Mouse (Mus musculus): ENCODE data around the gene Lmbr1. TPM values are rescaled to one million over a fixed set of nuclear protein-coding genes. Genes with fewer than 3 reads are reported as not detected.

The Lmbr1 gene
- total and polyA plus RNA-seq, 3 experiments = not detected

DNA sequence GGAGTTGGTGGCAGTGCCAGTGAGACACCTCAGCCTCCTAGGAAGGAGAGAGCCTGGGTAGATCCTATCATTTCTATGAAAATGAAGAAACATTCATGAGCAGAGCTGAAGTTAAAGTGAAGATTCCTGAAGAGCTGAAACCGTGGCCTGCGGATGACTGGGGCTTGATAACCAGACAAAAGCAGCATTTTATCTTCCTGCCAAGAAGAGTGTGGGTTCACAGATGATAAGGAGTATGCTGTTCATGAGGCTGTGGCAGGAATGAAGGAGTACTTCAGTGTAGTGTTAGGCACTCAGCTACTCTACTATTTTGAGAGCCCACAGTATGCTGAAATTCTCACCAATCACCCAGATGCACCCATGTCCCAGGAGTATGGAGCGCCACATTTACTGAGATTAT, 160.2 kb downstream of the Lmbr1 start:
- H3K79me2 ChIP-seq (replicated peaks; ENCODE audit: control insufficient read depth, extremely low read depth, insufficient read depth, poor library complexity, severe bottlenecking) = no peaks in the 10 kb centered on the region
- DNase-seq (ENCODE audit: extremely low read depth) = no peak
- no peak overlapping the region for H3K27ac ChIP-seq (ENCODE audit: insufficient read depth, low read depth)
- H3K9me3 ChIP-seq (replicated peaks; ENCODE audit: low read length) = no peaks in the 10 kb centered on the region
- no peak overlapping the region for H3K4me2 ChIP-seq (ENCODE audit: insufficient read depth, low read depth, poor library complexity, severe bottlenecking)
- no peak overlapping the region for H3K4me3 ChIP-seq (replicated peaks in 1 of 3; ENCODE audit: low read depth in 2 of 3, low read length in 2 of 3, poor library complexity in 1 of 3)
- H3K9ac ChIP-seq (ENCODE audit: insufficient read depth, low read depth) = no peak overlapping the region
- H3K36me3 ChIP-seq (replicated peaks in 1 of 2; ENCODE audit: control insufficient read depth in 1 of 2, insufficient read depth in 1 of 2, low read length in 1 of 2) = no peaks in the 10 kb centered on the region
- H3K4me1 ChIP-seq (ENCODE audit: control insufficient read depth in 1 of 2, insufficient read depth in 2 of 2) = peaks cover 0 to 21% of the 10 kb centered on the region in 2 experiments; a peak in 2 of 4 replicates
- H3K27me3 ChIP-seq (replicated peaks) = no peaks in the 10 kb centered on the region
- TF ChIP-seq BHLHE40 (IDR thresholded peaks at IDR 0.05; ENCODE audit: low read depth, low read length) (no peak), TCF12 (IDR thresholded peaks at IDR 0.05; ENCODE audit: low read depth, low read length) (no peak), ELF1 (IDR thresholded peaks at IDR 0.05; ENCODE audit: low read depth, low read length) (no peak), ZC3H11A (IDR thresholded peaks at IDR 0.05; ENCODE audit: low read depth, low read length) (no peak), SIN3A (IDR thresholded peaks at IDR 0.05; ENCODE audit: low read length) (no peak), RAD21 (IDR thresholded peaks at IDR 0.05; ENCODE audit: low read depth, low read length) (no peak), UBTF (IDR thresholded peaks at IDR 0.05; ENCODE audit: low read depth, low read length) (no peak), USF1 (IDR thresholded peaks at IDR 0.05; ENCODE audit: low read depth, low read length) (no peak), JUN (IDR thresholded peaks at IDR 0.05; ENCODE audit: insufficient read depth, low read depth, low read length) (no peak), E2F4 (IDR thresholded peaks at IDR 0.05; ENCODE audit: insufficient replicate concordance, low read depth, low read length) (no peak), ETS1 (conservative IDR thresholded peaks at IDR 0.05; ENCODE audit: low read depth, low read length) (no peak), POLR2AphosphoS2 (IDR thresholded peaks at IDR 0.05; ENCODE audit: low read depth, low read length) (no peak), MYC (IDR thresholded peaks at IDR 0.05; ENCODE audit: low read depth, low read length) (no peak), MXI1 (IDR thresholded peaks at IDR 0.05; ENCODE audit: low read depth, low read length) (no peak), ZKSCAN1 (IDR thresholded peaks at IDR 0.05; ENCODE audit: borderline replicate concordance, low read depth, low read length) (no peak), CHD1 (IDR thresholded peaks at IDR 0.05; ENCODE audit: low read depth, low read length) (no peak), MAX (IDR thresholded peaks at IDR 0.05; ENCODE audit: low read length) (no peak), SMC3 (IDR thresholded peaks at IDR 0.05; ENCODE audit: low read depth, low read length) (no peak)
- dilution Hi-C loops (cut with MboI; ENCODE audit: extremely low pct_ligation_motif_present, extremely low pct_unique_long_range_greater_than_20kb, low sequenced_read_pairs) = no loop called here
- in situ Hi-C loops (cut with MboI; ENCODE audit: low pct_ligation_motif_present, low pct_unique_long_range_greater_than_20kb, low sequenced_read_pairs) = no loop called here

DNA sequence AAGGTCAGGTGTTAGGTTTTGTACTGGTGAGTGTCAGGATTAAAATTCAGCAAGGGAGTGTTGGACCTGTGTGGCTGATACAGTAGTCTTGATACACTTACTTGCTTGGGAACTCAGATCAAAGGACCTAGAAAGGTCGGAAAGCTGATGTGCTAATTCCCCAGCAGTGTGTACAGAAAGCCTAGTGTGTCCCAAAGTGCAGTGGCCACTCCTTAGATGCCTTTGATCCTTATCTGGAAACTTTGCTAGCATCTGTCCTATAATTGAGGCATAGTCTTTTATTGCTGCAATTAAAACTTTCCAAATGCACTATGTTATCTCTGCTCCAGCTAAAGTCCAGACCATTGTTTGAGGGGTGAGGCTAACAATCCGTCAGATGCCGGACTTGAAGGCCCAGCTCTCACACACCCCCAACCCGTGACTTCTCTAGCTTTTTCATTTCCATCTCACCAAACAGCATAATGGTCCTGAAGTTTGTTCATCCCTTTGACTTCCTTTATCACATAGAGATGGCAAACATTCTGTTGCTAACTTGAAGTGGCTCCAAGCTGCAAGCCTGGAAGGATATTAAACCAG, 166.1 kb downstream of the Lmbr1 start:
- peaks cover 0 to 8% of the 10 kb centered on the region in 2 experiments; a peak in 1 of 4 replicates for H3K4me1 ChIP-seq (ENCODE audit: control insufficient read depth in 1 of 2, insufficient read depth in 2 of 2)
- no peak for DNase-seq (ENCODE audit: extremely low read depth)
- no peaks in the 10 kb centered on the region for H3K9me3 ChIP-seq (replicated peaks; ENCODE audit: low read length)
- H3K4me3 ChIP-seq (replicated peaks in 1 of 3; ENCODE audit: low read depth in 2 of 3, low read length in 2 of 3, poor library complexity in 1 of 3) = no peak overlapping the region
- in situ Hi-C loops (cut with MboI; ENCODE audit: low pct_ligation_motif_present, low pct_unique_long_range_greater_than_20kb, low sequenced_read_pairs) (no loop called here), dilution Hi-C loops (cut with MboI; ENCODE audit: extremely low pct_ligation_motif_present, extremely low pct_unique_long_range_greater_than_20kb, low sequenced_read_pairs) (no loop called here)
- no peak overlapping the region for H3K9ac ChIP-seq (ENCODE audit: insufficient read depth, low read depth)
- TF ChIP-seq KAT2A (IDR thresholded peaks at IDR 0.05; ENCODE audit: insufficient replicate concordance, low read length) = no peak
- no peak for TF ChIP-seq POLR2A (IDR thresholded peaks at IDR 0.05; ENCODE audit: low read depth, low read length)
- TF ChIP-seq EP300 (IDR thresholded peaks at IDR 0.05; ENCODE audit: low read length) = no peak
- TF ChIP-seq HCFC1 (IDR thresholded peaks at IDR 0.05; ENCODE audit: low read depth, low read length) = no peak
- no peak for TF ChIP-seq CTCF (conservative IDR thresholded peaks at IDR 0.05 in 1 of 2, IDR thresholded peaks at IDR 0.05 in 1 of 2; ENCODE audit: low read depth in 2 of 2, low read length in 2 of 2)
- TF ChIP-seq MAZ (IDR thresholded peaks at IDR 0.05; ENCODE audit: low read depth, low read length) = no peak
- no peak for TF ChIP-seq MAX (IDR thresholded peaks at IDR 0.05; ENCODE audit: low read length)
- TF ChIP-seq ZC3H11A (IDR thresholded peaks at IDR 0.05; ENCODE audit: low read depth, low read length) = no peak
- no peak for TF ChIP-seq ZMIZ1 (IDR thresholded peaks at IDR 0.05; ENCODE audit: low read depth, low read length)
- no peak for TF ChIP-seq E2F4 (IDR thresholded peaks at IDR 0.05; ENCODE audit: insufficient replicate concordance, low read depth, low read length)
- no peak for TF ChIP-seq CHD2 (IDR thresholded peaks at IDR 0.05; ENCODE audit: low read length)
- H3K4me2 ChIP-seq (ENCODE audit: insufficient read depth, low read depth, poor library complexity, severe bottlenecking) = no peak overlapping the region
- H3K36me3 ChIP-seq (replicated peaks in 1 of 2; ENCODE audit: control insufficient read depth in 1 of 2, insufficient read depth in 1 of 2, low read length in 1 of 2) = no peaks in the 10 kb centered on the region
- H3K27me3 ChIP-seq (replicated peaks) = no peaks in the 10 kb centered on the region
- no peaks in the 10 kb centered on the region for H3K79me2 ChIP-seq (replicated peaks; ENCODE audit: control insufficient read depth, extremely low read depth, insufficient read depth, poor library complexity, severe bottlenecking)
- H3K27ac ChIP-seq (ENCODE audit: insufficient read depth, low read depth) = no peak overlapping the region

Data from CH12.LX (cell line).